In genomic region chr9:76016506-76016905, GRCm38 (mm10) we compare ENCODE assay signal across 15 mouse cellular contexts. TPM values are rescaled to one million over a fixed set of nuclear protein-coding genes. Genes with fewer than 3 reads are reported as not detected.
DNase-seq lines count a peak whose midpoint lies in the region; ATAC-seq and TF ChIP-seq lines count a peak whose summit lies in the region.
"Had no signal": no experiment of that assay in that cellular context is flagged by ENCODE, and none has a peak within 500 bp of the region (broad histone marks: within the 10 kb centered on the region; RNA-seq: fewer than 3 reads in every experiment).

No protein-coding gene starts in this region.

- 68% methylated on average over 10 of the region's 10 CpGs for WGBS in liver, adult 2 months
- WGBS in liver, embryonic 12.5 days (ENCODE audit: insufficient replicate concordance): 78% methylated on average over 10 of the region's 10 CpGs
- WGBS in lung, embryonic 14.5 days: 69% methylated on average over 10 of the region's 10 CpGs
- WGBS in midbrain, embryonic 15.5 days: 93% methylated on average over 10 of the region's 10 CpGs

- intact Hi-C loops in gastrocnemius, adult 2 months (cut with DNase I): no loop called here

- TF ChIP-seq CTCF in gastrocnemius, adult 2 months (IDR thresholded peaks at IDR 0.05): no peak
- no peak for TF ChIP-seq CTCF in liver, adult 2 months (IDR thresholded peaks at IDR 0.05; ENCODE audit: low read depth, low read length)
- no peak for TF ChIP-seq CTCF in lung, embryonic 14.5 days (IDR thresholded peaks at IDR 0.05; ENCODE audit: low read depth)

- H3K27me3 ChIP-seq in liver, adult 2 months (ENCODE audit: control insufficient read depth, insufficient read depth, low read length): 0 out of 2 replicates have a peak, but pooled peaks cover 3% of the 10 kb centered on the region
- no peaks in the 10 kb centered on the region for H3K27me3 ChIP-seq in liver, embryonic 12.5 days (replicated peaks)
- H3K27me3 ChIP-seq in lung, embryonic 14.5 days (ENCODE audit: insufficient read depth, low read length): no peaks in the 10 kb centered on the region
- no peaks in the 10 kb centered on the region for H3K27me3 ChIP-seq in midbrain, embryonic 15.5 days (replicated peaks)

- no peak overlapping the region for H3K9ac ChIP-seq in liver, adult 2 months (ENCODE audit: low read depth, low read length)
- no peak overlapping the region for H3K9ac ChIP-seq in liver, embryonic 12.5 days
- no peak overlapping the region for H3K9ac ChIP-seq in lung, embryonic 14.5 days
- no peak overlapping the region for H3K9ac ChIP-seq in midbrain, embryonic 15.5 days

- no peaks in the 10 kb centered on the region for H3K79me2 ChIP-seq in liver, adult 2 months (ENCODE audit: control insufficient read depth, insufficient read depth, low read length)

- no peak overlapping the region for H3K4me2 ChIP-seq in liver, embryonic 12.5 days
- H3K4me2 ChIP-seq in lung, embryonic 14.5 days: no peak overlapping the region
- H3K4me2 ChIP-seq in midbrain, embryonic 15.5 days: 0 out of 2 replicates have a peak overlapping the region, but pooled peaks have one; percentile 3
- H3K4me2 ChIP-seq: liver, embryonic 11.5 days had no signal

- no peak for TF ChIP-seq POLR2A in liver, adult 2 months (IDR thresholded peaks at IDR 0.05; ENCODE audit: extremely low read depth, insufficient read depth, low read length)

- no peaks in the 10 kb centered on the region for H3K36me3 ChIP-seq in liver, adult 2 months (ENCODE audit: control insufficient read depth, insufficient read depth, low read length)
- H3K36me3 ChIP-seq in liver, embryonic 12.5 days: no peaks in the 10 kb centered on the region
- H3K36me3 ChIP-seq in lung, embryonic 14.5 days (ENCODE audit: insufficient read depth): no peaks in the 10 kb centered on the region
- H3K36me3 ChIP-seq in midbrain, embryonic 15.5 days (replicated peaks): no peaks in the 10 kb centered on the region

- ATAC-seq in liver, embryonic 12.5 days: no peak
- ATAC-seq in lung, embryonic 14.5 days (ENCODE audit: insufficient read depth): no peak
- no peak for ATAC-seq in midbrain, embryonic 15.5 days (replicated peaks)
- ATAC-seq in activated CD4-positive, CD25-positive, alpha-beta regulatory T cell, adult 4 months: no peak

- no peak overlapping the region for H3K4me3 ChIP-seq in gastrocnemius, adult 2 months
- H3K4me3 ChIP-seq in liver, adult 2 months (ENCODE audit: insufficient read depth, low read depth, low read length): no peak overlapping the region
- no peak overlapping the region for H3K4me3 ChIP-seq in liver, embryonic 12.5 days
- H3K4me3 ChIP-seq in lung, embryonic 14.5 days (ENCODE audit: low read depth, low read length): no peak overlapping the region
- H3K4me3 ChIP-seq in midbrain, embryonic 15.5 days: no peak overlapping the region
- H3K4me3 ChIP-seq: erythroblast, embryonic 14.5 days had no signal

- no peak for DNase-seq in gastrocnemius, adult 2 months
- DNase-seq in gastrocnemius, postnatal 25 days: no peak
- DNase-seq in liver, adult 2 months (ENCODE audit: extremely low read depth, low read depth, low spot score): peak; percentile 68
- peak; percentile 63 for DNase-seq in lung, embryonic 14.5 days
- DNase-seq in kidney, adult 9 months: no peak
- DNase-seq: adrenal gland, postnatal 10 days; left cerebral cortex, postnatal 4 days had no signal

- H3K27ac ChIP-seq in gastrocnemius, adult 2 months: peak overlapping the region; percentile 62
- H3K27ac ChIP-seq in liver, adult 2 months (replicated peaks; ENCODE audit: insufficient read depth, low read depth, low read length): no peak overlapping the region
- no peak overlapping the region for H3K27ac ChIP-seq in liver, embryonic 12.5 days
- H3K27ac ChIP-seq in lung, embryonic 14.5 days (ENCODE audit: low read depth): no peak overlapping the region
- H3K27ac ChIP-seq in midbrain, embryonic 15.5 days: no peak overlapping the region
- H3K27ac ChIP-seq: kidney, postnatal 0 days had no signal

- H3K4me1 ChIP-seq in liver, adult 2 months (ENCODE audit: control insufficient read depth, insufficient read depth, low read length): peaks cover 1% of the 10 kb centered on the region; the same call in 1 of the 2 replicates
- peaks cover 20% of the 10 kb centered on the region for H3K4me1 ChIP-seq in liver, embryonic 12.5 days
- H3K4me1 ChIP-seq in lung, embryonic 14.5 days (ENCODE audit: insufficient read depth): no peaks in the 10 kb centered on the region; the same call in 1 of the 2 replicates
- peaks cover 15% of the 10 kb centered on the region for H3K4me1 ChIP-seq in midbrain, embryonic 15.5 days

- no peaks in the 10 kb centered on the region for H3K9me3 ChIP-seq in liver, embryonic 12.5 days (replicated peaks)
- H3K9me3 ChIP-seq in lung, embryonic 14.5 days (ENCODE audit: low read depth, low read length): no peaks in the 10 kb centered on the region
- H3K9me3 ChIP-seq in midbrain, embryonic 15.5 days: no peaks in the 10 kb centered on the region

RNA-seq across cellular contexts. Expression of gene Hmgcll1, which starts 1.9 kb away (rescaled TPM):
- total RNA-seq in gastrocnemius, adult 2 months (2021): under 1 TPM; 0.17 to 0.28 TPM
- total RNA-seq in gastrocnemius, postnatal 25 days (2021): under 1 TPM; 0.38 to 0.46 TPM
- total RNA-seq in liver, adult 2 months (2014; rRNA removed): 0.09 TPM in 1 of 2 replicates, not detected in the other
- polyA plus RNA-seq in liver, adult 2 months (2012; rRNA removed): 0.02 TPM in 1 of 2 replicates, not detected in the other
- polyA plus RNA-seq in liver, embryonic 12.5 days (2016; fragmentation: Nextera tagmentation; extraction: Ambion mirVana): 0.21 and 0.57 TPM in 2 replicates
- 9.3 and 9.5 TPM in 2 replicates for polyA plus RNA-seq in lung, embryonic 14.5 days (2014; fragmentation: Nextera tagmentation; extraction: Ambion mirVana)
- polyA plus RNA-seq in midbrain, embryonic 15.5 days (2015; fragmentation: Nextera tagmentation; extraction: Ambion mirVana): 22.4 and 23.6 TPM in 2 replicates
- polyA plus RNA-seq in activated CD4-positive, CD25-positive, alpha-beta regulatory T cell, adult 4 months (2017; shearing (Covaris generic)): not detected
- total RNA-seq: common myeloid progenitor, adult 5-6 weeks; granulocyte monocyte progenitor cell, adult 5-6 weeks had no signal
- polyA plus RNA-seq: erythroblast, embryonic 14.5 days had no signal

Comparison
In these comparisons a context has a peak if more than half of its experiments do, and no peak if none do; other contexts are left out.
1. DNase-seq: peak in liver, adult 2 months (single experiment) and lung, embryonic 14.5 days (single experiment); none in gastrocnemius, adult 2 months (single experiment), gastrocnemius, postnatal 25 days (single experiment) and kidney, adult 9 months (single experiment).